Mouse (Mus musculus): ENCODE measurements around the gene Pcna.
A peak's percentile ranks its signal among the peaks of the same experiment; 100 is the strongest.
"Not testable (repeated sequence)": the region's sequence is repeated elsewhere in the genome, so short reads cannot be mapped to it uniquely, and the experiment has no call there.

Pcna gene

DNA sequence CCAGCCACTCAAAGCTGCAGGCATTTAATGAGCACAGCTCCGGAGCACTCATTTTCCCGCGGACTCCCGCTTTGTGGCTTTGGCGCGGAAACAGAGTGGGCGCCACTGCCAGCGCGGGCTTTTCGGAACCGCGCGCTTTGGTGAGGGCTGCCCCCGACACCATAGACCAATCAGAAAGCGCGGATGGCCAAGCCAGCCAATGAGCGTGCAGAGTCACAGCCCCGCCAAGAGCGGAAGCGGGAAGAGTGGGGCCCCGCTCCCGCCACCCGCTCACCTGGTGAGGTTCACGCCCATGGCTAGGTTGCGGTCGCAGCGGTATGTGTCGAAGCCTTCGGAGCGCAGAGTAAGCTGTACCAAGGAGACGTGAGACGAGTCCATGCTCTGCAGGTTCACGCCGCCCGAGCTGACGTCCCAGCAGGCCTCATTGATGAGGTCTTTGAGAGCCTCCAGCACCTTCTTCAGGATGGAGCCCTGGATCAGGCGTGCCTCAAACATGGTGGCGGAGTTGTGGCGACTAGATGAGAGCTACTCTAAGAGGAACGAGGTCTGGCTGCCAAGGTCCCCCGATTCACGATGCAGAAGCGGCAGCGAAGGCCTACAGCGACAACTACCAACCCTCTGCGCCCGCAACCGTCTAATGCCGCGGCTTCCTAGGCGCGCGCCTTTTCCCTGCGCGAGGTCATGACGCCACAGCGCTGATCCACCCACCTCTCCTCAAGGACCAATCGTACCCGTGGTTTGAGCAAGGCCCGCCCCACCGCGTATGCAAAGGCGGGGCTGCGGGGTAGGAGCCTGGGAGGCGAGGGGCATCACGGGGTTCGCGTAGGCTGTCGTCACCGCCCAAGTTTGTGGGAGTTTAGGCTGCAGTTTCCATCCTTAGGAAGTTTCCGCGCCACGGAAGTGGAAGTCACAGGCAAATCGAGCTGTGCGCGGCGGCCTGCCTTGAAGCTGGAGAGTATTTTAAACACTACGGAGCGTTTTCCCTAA lies at the start of gene Pcna:
Gene Pcna, minus strand, starts transcription at position 773 of the 987 bp plus-strand sequence.
- peak; percentile 98 for DNase-seq (ENCODE audit: low spot score in 2 of 2)

DNA sequence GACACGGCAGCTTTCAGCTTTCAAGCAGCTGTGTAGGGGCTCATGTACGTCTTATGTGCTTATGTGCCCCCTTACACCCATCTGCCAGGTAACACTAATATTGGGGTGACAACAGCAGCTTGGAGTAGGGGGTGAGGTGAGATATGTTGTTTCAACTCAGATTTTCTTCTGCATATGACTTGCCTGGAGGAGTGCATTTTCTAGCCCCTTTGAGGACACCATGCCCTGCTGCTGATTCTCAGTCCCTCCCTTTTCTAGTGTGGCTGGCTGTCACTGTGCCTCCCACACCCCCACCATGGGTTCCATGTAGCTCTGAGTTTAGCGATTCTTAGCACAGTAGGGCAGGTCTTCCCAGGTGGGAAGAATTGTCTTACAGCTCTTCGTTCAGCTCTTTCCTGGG lies 48.3 kb upstream of the Pcna start:
- DNase-seq (ENCODE audit: low spot score in 2 of 2), result no peak

DNA sequence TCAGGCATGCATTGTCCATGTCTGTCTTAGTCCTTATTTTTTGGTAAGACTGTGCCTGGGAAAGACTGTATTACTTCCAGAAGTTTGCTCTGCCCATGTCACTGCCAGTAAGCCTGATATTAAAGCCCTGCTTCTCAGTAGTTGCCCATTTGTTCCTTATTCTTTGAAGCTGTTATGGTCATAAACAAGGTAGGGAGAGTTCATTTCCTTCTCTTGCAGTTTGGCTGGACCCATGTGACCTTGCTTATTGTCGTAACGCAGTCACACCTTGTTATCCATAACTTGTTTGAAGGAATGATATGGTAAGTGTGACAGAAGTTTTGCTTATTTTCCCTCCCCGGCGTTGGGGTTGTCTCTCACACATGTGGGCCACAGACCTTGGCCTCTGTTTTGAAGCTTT lies 45.1 kb upstream of the Pcna start:
- DNase-seq (ENCODE audit: low spot score in 2 of 2), result no peak

- no peak for DNase-seq (ENCODE audit: low spot score in 2 of 2)
Measured at GRCm38 (mm10) chr2:132293694-132294450, 40.8 kb upstream of the Pcna start.

GRCm38 (mm10) chr2:132292083-132292482 lies 39.0 kb upstream of the Pcna start:
- peak; percentile 56 to 81 for DNase-seq (ENCODE audit: low spot score in 2 of 2)

DNA sequence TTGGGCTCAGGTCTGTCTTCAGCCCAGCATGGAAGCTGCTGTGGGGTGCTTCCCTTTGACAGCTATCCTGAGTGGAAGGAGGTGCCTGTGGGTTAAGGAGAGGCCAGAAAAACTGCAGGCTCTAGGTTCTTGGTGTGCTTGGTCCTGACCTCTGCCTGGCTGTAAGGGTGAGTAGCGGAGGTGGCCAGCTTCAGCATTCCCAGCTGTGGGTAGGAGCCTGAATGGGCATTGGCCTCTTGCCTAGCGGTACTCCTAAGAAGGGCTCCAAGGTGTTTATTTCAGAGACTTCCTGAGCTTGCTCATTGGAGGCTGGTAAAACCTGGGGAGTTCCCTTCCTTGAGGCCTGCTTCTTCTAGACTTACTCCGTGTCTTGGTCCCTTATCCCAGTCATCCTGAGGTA lies 38.2 kb upstream of the Pcna start:
- DNase-seq (ENCODE audit: low spot score in 2 of 2), result no peak

DNA sequence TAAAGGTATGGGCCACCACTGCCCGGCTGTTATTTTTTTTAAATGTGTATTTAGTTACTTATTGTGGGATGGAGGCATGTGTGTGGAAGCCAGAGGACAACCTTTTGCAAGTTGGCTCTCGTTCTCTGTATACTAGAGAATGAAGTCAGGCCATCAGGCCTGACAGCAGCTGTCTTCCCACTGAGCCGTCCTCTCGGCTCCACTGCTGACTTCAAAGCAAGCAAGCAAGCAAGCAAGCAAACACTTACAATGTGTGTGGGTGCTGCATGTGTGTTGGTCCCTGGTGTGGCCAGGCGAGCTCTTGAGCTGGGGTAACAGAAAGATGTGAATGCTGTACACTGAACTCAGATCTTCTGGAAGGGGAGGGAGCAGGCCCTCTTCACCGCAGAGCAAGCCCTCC lies 37.7 kb upstream of the Pcna start:
- no peak for DNase-seq (ENCODE audit: low spot score in 2 of 2)

DNA sequence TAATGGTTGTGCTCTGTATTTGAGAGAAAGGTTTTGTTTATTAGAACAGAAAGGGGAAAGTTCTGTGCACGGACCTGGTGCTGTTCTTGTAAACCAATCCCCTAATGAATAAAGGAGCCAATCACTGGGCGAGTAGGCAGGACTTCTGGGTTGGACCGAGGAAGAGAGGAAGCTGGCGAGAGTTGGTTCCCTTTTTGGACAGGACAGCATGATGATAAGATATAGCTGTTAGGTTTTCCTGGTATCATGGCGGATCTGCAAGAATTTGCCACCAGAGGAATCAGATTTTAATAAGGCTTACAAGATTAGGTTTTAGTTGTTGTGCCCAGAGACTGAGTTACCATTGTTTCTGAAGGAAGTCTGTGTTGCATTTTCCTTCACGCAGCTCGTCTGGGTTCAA lies 36.1 kb upstream of the Pcna start:
- not testable (repeated sequence) for DNase-seq (ENCODE audit: low spot score in 2 of 2)

DNA sequence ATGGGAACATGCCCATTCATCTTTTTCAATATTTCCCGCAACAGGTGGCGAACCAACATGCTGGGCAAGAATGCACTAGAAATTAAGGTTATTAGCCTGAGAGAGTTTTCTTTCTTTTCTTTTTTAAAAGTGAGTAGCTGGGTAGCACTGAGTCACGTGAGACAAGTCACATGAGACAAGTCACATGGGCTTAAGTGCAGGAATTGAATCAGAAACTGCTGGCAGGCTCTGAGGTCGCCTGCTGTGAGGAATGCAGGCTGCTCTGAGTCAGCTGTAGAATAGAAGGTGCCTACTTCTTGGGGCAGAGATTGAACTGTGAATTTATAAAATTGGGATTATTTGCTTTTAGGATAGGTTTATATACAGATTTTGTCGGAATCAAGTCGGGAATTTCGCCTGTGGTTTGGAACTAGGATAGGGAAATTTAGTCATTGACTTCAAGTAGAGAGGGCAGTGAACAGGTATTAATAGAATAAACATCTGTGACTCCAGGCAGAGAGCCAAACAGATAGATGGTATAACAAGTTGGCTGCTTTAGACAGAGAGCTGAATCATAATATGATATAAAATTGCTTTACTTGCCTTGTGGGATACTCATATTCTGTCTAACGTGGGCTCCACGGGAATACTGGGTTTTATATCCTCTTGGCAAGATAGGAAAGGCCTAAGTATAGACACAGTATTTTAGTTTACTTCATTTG lies 33.4 kb upstream of the Pcna start:
- no peak for DNase-seq (ENCODE audit: low spot score in 2 of 2)

DNA sequence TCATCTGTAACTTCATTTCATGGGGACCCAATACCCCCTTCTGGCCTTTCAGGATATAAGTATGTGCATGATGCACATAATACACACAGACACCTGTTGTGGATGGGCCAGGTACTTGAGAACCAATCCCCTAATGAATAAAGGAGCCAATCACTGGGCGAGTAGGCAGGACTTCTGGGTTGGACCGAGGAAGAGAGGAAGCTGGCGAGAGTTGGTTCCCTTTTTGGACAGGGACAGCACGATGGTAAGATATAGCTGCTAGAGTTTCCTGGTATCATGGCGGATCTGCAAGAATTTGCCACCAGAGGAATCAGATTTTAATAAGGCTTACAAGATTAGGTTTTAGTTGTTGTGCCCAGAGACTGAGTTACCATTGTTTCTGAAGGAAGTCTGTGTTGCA lies 32.6 kb upstream of the Pcna start:
- not testable (repeated sequence) for DNase-seq (ENCODE audit: low spot score in 2 of 2)

DNA sequence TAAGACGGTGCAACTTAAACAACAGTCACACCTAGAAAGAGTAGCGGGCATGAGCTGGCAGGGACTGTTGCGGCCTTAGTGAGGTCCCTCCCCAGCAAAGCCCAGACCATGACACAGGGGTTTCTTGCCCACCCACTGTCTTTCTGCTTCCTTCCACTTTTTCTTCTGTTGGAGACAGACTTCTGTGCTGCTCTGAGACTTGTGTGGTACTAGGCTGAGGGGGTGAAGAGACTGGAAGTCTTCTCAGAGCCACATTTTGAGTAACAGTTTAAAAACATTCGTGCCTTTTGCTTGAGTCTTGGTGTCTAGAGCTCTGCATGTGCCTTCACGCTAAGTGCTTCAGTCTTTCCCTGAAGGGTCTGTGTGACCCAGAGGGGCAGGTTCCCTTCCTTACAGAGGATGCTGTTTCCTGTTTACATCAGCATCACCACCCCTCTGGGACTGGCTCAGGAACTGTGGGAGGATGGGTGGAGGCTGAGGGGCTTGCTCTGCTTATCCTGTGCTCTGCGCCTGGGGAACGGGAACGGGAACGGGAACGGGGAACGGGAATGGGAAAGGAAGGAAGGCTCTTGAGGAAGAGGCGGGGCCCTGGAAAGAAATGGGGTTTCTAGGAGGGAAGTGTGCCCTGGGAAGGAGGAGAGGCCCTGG lies 31.5 kb upstream of the Pcna start:
- DNase-seq (ENCODE audit: low spot score in 2 of 2), result no peak

GRCm38 (mm10) chr2:132283236-132284070 lies 30.3 kb upstream of the Pcna start:
- DNase-seq (ENCODE audit: low spot score in 2 of 2), result no peak

DNA sequence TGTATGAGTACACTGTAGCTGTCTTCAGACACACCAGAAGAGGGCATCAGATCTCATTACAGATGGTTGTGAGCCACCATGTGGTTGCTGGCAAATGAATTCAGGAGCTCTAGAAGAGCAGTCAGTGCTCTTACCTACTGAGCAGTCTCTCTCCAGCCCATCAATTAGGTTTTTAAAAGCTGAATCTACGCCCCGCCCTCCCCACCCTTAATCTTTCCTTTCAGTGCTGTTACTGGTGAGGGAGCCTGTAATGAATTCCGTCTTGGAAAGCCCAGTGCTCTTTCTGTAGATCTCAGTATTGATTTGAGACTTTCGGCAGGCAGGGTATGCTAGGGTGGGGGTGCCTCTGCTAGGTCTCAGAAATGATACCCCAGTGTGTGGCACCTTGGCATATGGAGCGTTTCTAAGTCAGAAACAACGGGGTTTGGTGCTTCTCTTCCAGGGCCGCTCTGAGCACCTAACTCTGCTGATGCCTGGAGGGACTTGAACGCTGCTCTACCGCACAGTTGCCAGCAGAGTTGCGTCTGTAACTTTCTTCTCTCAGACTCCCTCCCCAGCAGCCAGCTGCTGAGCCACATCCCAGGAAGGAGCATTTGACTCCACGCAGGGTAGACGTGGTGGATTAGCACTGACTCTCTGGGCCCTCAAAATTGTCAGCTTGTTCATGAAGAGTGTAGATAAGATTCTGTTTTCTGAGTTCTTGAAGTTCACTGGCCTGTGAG lies 29.5 kb upstream of the Pcna start:
- DNase-seq (ENCODE audit: low spot score in 2 of 2), result no peak

DNA sequence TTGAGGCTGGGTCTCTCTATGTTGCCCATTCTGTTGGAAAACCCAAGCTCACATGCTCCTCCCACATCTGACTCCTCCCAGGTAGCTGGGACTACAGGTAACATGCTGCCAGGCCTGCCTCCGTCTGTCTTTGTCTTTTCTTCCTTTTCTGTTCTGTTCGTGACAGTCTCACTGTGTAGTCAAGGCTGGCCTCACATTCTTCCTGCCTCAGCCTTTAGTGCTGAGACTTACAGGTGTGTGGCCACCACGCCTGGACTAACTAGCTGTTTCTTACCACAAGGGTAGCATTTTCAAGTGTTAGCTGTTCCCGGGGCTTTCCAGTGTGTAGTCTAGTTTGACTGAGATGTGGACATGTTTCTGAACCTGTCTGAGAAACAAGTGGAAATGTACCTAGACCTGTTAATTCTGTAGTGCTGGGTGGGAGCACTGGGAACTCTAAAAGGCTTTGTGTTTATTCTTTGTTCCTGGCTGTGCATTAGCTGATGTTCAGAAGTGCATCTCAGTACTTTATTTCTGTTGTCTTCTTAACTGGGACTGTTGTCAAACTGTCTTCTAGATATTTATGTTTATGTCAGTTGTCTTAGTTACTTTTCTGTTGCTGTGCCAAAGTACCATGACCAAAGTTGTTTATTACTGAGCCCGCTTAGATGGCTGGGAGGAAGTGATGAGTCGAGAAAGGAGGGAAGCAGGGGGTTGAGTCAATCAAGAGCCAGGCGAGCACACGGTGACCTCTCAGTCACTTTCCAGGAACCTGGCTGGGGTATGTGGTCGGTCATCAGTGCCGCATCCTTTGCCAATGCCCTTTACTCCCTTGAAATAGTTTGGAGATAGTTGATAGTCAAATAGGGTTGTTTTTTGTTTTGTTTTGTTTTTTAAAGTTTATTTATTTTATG lies 28.7 kb upstream of the Pcna start:
- DNase-seq (ENCODE audit: low spot score in 2 of 2), result no peak

- DNase-seq (ENCODE audit: low spot score in 2 of 2), result no peak
Measured at GRCm38 (mm10) chr2:132280518-132281120, 27.5 kb upstream of the Pcna start.

DNA sequence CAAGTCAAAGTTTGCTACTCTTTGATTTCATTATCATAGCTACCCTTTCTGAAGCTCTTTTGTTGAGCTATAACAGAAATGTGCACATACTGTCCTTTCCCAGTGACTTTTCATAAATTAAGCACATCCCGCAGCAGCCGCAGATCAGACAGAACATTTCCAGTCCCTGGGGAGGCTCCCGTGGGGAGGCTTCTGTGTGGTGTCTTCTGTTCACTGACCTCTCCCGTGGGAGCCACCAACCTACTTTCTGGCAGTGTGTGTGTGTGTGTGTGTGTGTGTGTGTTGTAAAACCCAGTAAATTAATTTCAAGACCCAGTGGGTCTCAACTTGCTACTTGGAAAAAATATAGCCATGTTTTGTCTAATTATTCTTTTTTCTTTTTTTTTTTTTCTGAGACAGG lies 26.9 kb upstream of the Pcna start:
- no peak for DNase-seq (ENCODE audit: low spot score in 2 of 2)

GRCm38 (mm10) chr2:132279336-132279882 lies 26.3 kb upstream of the Pcna start:
- no peak for DNase-seq (ENCODE audit: low spot score in 2 of 2)

DNA sequence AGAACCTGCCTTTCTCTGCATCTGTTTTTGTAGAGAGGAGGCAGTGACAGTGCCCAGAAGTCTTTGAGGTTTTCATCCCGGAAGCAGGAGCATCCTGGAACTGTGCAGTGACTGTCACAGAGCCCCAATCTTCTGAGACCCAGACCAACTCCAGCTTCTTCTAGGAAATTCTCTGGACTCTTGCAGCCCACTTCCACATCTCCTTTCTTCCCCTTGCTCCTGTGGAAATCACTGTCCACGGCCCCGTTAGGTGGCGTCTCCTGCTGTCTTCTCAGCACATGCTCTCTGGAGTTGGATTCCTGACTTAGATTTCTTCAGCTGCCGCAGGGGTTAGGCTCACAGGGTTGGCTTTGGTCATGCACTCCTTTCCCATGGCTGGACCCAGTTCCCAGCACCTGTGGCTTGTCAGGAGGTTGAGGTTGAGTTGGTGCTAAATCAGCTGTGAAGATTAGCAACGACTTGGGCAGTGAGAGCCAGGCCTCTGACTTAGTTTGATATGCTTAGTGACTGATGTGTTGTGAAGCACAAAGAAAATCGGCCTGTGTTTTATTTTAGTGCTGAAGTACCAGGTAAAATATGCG lies 25.2 kb upstream of the Pcna start:
- DNase-seq (ENCODE audit: low spot score in 2 of 2), result no peak

Measured in right cerebral cortex, postnatal 10 days (tissue).